Mouse (Mus musculus) layer of hippocampus, adult 9-10 months (tissue): ENCODE measurements around the gene Ptk7.

Experiments used
- DNase-seq: peaks from one replicate; pipeline ENCODE4 v3.0.0; 2022; ENCODE audit warnings: low spot score

The Ptk7 gene

DNA sequence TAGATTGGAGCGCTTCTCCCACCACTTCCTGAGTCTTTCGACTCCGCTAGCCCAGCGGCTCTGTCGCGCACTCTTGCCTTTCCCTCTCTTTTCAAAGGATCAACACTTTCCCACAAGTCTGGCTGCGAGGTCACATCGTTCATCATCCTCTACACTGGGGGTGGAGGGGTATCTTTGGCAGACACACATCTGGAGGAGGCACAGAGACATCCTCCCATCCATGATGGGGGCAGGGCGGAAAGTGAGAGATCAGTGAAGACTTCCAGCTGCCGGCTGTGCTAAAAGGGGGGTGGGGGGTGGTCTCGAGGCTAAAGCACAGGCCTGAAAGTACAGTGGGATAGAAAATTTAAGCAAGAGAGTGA lies 72.7 kb downstream of the Ptk7 start:
- DNase-seq = no peak

DNA sequence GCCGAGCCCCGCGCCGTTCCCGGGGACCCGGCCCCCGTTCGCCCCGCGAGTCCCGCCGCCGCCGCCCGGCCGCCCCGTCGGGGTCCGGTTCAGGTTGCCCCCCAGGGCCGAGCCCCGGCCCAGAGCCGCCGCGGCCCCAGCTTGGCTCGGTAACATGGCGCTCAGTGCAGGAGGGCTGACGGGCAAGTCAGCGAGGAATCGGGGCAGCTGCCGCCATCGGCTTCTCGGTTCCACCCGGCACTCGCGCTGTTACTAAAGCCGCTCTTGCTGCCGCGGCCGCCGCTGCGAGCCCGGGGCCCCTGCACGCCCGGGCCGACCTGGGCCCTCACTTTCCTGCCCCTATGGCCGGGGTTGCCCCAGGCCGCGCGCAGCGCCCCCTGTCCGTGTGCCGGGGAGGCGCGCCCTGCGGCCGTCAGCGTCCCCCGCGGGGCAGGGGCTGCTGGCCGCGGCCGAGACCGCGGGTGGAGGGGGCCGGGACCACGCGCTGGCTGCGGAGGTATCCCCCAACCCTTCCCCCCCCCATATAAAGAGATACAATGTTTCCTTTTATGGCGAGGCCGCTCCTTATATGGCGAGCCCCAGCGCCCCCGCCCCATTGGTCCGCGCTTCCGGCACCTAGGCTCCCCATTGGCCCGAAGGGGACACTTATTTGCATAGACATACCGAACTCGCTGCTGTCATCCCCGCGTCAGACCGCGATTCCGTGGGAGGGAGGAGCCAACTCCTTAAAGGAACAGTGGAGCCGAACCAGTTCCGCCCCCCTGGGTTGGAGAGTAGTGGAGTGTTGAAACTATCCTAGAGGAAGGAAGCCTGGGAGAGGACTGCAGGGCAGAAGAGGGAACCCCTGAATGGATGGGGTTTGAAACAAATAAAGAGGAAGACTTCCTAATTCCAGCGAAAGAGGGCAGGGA lies 73.4 kb downstream of the Ptk7 start, which contains the start of gene Srf:
Srf (minus strand) TSS at position 503 of the 911 bp plus-strand sequence.
- DNase-seq = peak; percentile 98

DNA sequence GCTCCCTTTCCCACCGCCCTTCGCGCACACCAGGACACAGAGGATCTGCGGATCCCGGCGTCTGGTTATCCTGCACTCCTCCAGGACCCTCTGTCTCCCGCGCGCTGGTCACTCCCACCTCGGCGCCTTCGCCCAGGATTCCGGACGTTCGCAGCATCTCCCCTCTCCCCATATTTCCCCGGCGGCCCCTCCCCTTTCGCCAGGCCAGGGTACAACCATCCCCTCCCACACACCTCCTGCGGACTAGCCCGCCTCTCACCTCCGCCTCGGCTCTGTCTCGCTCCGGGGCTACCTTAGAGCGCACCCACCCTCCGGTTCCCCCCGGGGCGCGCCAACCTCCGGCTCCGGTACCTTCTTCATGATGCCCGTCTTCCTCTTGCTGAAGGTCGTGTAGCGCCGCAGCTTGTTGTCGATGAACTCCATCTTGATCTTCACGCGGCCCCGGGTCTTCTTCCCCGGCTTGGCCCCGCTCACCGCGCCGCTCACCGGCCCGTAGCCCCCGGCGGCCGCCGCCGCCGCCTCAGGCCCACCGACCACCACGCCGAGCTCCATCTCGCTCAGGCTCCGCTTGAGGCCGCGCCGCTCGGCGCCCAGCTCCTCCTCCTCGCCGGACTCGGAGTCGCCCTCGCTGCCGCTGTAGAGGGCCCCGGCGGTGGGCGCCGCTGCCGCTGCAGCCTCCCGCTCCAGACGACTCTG lies 74.2 kb downstream of the Ptk7 start:
- DNase-seq = no peak

DNA sequence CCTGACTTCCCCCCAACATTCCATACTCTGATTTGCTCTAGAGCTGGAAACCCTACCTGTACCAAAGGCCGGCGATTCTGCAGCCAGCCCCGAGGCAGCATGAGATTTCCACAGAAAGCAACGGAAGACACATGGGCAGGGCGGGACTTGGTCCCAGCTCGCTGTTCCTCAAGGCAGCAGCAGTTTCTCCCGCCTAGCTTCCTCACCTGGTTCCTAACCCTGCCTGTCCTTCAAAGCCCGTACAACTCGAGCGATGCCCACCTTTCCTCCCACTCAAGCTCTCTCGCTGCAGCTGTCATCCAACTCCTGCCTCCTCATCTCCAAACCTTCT lies 74.7 kb downstream of the Ptk7 start:
- DNase-seq = no peak

DNA sequence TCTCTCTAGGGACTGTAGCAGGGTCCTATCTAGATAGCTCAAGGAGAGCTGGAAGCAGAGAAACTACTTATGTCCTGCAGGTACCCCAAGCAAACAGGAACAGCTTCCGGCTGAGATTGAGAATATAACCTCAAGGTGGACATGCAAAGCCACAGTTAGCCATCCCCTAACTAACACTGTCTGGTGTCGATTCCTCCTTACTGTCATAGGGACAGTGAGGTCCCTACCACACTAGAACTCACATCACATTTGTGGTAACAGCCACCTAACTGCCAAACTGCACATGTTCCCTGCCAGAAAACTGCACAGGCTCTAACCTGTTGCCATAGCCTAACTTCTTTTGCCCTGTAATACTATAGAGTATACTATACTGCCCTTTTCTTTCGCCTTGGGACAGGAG lies 75.4 kb downstream of the Ptk7 start:
- no peak for DNase-seq

DNA sequence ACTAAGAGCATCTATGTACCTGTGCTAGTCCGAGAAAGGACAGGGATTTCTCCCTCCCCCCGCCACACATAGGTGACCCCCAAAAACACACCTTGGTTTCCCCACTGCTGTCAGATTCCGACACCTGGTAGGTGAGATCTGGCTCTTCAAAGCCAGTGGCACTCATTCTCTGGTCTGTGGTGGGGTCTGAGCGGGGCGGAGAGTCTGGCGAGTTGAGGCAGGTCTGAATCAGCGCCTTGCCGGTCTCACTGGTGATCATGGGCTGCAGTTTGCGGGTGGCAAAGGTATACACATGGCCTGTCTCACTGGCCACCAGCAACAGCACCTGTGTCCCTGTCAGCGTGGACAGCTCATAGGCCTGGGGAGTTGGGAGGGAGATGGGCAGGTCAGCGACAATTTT lies 75.8 kb downstream of the Ptk7 start:
- DNase-seq = no peak

DNA sequence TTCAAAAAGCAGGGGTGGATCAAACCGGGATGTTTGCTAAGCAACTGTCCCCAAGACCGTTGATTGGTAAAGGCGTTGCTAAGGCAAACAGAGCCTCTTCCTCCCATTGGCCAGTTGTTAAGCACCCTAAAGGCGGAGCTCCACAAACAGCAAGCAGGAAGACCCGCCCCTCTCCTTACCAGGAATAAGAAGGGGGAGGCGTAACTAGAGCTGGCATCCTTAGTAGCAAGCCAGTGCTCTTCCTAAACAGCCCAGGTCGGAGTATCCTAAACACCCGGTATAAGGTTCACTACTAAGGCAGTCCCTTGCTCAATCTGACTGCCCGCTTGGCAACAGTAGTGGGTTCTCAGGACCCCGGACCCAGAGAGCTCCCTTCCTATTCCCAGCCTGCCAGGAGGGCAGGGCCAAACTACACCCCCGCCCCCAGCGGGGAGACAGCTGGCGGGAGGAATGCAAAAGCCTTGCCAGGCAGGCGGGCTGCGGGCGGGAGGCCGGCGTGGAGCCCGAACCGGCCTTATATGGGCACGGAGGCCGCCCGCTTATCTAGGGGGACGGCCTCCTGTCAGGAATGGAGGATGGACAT lies 76.4 kb downstream of the Ptk7 start:
- DNase-seq = peak; percentile 88

DNA sequence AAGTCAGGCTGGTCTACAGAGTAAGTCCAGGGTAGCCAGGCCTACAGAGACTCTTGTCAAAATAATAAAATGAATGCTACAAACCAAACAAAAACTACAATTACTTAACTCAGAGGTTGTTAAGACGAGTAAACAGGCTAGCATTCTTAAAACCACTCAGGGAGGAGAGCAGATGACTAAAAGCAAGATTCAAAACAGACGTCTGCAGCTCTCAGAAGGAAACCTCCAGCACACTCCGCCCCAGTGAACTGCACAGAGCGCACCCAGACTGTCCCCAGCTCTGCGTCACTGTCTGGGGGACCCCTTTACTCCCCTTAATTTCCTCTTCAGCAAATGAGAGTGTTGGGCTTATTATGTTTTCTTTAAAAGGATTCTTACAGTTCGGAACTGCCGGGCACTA lies 77.2 kb downstream of the Ptk7 start:
- no peak for DNase-seq

DNA sequence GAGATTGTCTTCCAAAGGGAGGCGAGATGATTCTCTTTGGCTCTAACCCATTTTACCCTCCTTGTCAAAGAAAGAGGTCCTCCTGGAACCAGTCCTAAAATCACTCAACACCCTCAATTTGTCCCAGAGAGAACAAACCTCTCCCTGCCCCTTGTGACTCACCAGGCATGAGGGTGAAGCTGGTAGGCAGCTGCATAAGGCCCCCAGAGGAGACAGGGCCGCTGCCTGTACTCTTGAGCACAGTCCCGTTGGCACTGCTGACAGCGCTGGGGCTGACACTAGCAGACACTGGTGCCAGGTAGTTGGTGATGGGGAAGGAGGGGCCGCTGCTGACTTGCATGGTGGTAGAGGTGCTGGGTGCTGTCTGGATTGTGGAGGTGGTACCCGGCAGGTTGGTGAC lies 77.9 kb downstream of the Ptk7 start:
- no peak for DNase-seq

DNA sequence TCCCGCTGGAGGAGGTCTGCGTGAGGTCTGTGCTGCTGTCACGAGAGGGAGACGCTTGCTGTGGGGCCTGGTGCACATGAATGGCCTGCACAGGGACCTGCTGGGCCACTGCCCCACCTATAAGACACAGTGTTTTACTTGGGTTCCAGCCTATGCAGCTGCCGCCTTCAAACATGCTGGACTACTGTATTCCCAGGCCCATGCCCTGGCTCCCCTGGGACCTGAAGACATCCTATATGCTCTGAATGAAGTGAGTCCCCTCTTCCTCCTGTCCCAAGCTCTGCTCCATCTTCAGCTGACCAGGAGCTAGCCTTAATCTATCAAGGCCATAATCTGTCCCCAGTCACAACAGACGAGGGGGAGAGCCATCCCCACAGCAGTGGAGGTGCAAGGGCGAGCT lies 78.4 kb downstream of the Ptk7 start:
- DNase-seq = no peak

DNA sequence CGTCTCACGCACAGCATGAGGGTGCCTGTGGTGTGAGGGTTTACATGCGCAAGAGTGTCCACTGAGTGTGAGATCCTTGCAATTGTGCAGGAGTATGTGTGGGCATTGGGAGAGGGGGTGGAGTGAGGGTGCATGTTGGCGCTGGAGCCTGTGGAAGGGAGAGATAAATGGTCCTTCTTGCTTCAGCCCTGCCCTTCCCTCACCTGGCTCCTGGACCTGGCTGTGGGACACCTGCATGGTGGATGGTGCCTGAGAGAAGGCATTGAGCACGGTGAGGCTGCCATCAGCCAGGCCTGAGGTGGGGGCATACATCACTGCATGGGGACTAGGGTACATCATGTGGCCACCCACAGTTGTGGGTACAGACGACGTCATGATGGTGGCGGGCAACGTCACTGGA lies 79.7 kb downstream of the Ptk7 start:
- no peak for DNase-seq

DNA sequence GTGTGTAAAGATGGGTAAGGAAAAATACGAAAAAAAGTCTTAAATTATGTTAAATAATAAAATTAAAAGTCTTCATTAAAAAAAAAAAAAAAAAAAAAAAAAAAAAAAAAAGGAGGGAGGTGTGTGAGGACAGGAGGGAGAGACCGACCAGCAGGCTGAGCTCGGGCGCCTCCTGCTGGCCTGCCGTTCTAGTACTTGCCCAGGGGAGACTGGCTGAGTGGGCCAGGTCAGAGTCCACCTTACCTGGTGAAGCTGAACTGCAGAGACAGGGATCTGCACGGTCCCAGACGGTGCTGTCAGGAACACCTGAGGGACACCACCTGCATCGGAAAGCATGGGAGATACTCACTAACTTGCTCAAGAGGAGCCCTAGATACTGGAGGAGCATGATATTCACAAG lies 80.1 kb downstream of the Ptk7 start:
- DNase-seq = no peak

DNA sequence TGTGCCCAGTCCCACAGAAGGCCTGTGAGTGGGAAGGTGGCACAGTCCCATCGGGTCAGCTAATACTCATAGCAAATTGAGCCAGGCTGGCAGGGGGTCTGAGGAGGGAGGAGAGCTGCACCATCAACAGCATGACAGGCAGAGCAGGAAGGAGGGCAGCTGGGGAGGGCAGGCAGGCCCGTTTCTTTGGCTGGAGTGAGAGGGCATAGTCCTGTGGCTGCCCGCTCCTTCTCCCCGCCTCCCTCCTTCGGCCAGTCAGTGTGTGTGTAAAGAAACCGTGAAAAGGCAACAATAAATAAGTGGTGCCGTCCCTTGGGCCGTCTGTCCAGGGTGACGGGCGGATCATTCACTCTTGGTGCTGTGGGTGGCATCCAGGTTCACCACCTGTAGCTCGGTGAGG lies 80.6 kb downstream of the Ptk7 start:
- DNase-seq = no peak

DNA sequence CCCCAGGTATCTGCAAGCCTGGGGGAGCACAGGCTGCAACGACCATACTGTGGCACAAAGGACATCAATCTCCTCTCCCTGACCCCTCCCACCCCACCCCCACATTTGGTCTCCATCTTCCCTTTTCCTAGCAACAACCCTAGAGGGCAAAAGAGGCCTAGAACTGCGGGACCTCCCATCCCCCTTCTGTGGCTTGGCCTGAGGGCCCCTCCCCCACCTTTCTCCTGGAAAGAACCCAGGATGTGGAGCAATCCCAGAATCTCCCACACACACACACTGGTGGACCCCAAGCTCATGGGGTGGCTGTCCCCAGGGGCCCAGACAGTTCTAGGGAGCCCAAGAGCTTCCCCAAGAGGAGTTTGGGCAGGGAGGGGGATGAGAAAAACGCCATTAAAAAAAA lies 81.4 kb downstream of the Ptk7 start:
- no peak for DNase-seq

DNA sequence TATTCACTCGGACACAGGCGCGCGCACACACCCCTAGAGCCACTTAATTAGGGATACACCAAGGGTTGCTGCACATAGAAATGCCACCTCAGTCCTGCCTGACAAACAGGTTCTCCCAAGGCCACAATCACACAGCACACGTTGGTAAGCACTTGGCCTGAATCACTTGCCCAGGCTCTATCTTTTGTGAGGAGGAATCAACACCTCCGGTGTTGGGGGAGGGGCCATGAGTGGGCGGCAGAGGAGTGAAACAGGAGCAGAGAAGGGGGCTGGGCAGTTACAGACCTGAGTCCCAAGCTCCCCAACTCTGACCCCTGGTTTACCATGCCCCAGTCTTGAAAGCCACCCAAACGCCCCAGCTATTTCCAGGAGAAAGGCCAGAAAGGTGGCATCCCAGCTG lies 82.3 kb downstream of the Ptk7 start:
- DNase-seq = no peak

DNA sequence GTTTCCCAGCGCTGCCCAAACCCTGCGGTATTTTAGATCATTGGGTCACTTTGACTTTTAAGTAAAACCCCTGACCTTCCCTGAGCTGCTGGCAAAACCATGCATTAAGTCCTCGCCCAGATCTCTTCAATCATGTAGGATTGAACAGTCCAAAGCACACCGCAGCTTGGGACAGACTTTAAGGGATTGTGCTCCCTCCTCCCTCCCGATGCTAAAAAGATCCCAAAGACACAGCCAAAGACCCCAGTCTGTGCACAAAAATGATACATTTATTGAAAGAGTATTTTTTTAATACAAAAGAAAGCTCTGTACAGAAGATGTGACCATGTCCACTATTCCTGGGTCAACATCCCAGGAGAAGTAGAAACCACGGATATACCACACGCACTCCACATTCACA lies 82.7 kb downstream of the Ptk7 start:
- DNase-seq = no peak

DNA sequence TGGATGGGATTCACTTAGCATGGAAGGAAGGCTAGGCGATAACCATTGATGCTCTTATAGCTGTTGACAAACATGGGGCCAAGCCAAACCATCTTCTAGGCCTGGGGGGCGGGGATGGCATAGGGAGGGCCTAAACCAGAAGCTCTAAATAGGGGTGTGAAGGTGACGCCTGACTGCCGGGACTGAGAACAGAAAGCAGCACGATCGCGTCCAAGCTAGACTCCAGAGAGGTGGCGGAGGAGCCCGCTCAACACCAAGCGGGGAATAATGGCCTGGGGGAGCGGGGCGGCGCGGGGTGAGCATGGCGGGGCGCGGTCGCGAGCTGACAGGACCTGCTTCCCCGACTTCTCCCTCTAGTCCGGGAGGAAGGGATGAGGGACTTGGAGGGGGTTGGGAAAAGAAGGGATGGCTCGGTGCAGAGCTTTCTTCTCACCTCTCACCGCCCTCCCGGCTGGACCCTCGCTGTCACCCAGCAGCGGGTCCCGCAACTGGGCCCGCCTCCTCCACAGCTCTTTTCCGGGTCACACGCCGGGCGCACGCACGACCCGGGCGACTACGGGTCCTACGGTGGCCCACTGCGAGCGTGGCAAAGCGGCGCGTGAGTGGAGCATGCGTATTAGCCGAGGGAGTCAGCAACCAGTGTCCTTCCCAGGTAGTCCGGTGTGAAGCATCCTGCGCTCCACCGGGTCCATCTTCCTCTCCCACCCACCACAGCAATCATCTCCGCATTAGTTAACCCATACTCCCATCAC lies 83.3 kb downstream of the Ptk7 start, which contains the start of gene Cul9:
Cul9 (minus strand) TSS at position 576 of the 752 bp plus-strand sequence.
- DNase-seq = peak; percentile 63

DNA sequence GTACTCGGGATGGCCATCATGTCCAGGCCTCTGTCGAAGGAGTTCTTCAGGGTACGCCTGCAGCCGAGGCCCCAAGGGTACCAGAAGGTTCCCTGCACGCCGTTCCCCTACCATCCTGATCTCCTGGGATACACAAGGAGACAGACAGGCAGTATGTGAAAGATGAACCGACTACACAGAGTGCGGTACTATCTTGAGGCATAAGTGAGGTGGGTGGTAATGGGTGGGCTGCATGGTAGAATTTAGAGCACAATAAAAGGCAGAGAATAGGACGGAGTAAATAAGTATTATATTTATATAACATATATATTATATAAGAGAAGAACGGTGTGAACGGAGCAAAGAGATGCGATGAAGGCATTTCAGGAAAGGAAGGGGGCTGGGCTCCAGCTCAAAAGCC lies 85.6 kb downstream of the Ptk7 start:
- DNase-seq = no peak

DNA sequence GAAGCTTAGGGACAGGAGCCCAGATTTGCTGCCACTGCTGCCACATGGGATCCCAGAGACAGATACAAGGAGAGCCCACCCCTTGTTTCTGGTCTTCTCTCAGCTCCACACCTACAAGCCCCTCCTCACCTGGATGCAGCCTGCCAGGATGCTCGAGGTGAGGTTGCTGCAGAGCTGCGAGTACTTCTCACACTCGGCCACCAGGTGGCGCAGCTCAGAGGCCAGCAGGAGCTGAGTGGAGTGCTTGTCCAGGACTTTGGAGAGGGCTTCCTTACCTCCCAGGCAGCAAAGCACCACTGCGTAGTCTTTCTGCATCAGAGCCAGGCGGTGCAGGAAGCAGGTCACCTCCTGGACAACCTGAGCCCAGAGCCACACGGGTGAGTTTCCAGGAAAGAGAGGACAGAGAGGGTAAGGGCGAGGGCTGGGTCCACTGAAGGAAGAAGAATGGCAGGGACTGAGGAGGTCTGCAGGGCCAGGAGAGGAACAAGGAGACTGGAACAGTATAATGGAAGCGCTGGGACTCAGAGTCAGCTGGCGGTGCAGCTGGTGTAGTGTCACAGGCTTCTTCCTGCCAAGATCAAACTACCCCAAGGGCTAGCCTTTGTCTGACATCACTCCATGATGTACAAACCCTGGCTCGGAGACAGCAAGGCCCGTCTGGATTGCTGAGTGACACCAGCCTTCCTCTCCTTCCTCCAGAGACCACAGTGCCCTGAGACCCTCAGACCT lies 103.6 kb downstream of the Ptk7 start:
- no peak for DNase-seq

DNA sequence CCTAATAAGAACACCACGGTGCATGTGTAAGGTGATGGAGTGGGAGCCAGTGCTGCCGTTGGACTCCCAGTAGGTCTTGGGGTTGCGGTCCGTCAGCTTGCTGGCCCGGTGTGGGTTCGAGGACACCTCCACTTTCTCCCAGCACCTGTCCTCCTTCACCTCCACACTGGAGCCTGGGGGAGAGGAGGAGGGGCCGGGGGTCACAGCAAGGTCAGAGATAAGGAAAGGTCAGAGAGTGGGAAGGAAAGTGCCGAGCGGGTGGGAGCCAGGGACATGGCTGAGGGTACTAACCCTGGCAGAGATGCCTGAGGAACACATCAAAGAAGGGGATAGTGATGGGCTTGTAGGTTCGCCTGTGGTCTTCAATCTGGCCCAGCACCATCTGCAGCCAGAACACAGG lies 104.2 kb downstream of the Ptk7 start:
- no peak for DNase-seq

DNA sequence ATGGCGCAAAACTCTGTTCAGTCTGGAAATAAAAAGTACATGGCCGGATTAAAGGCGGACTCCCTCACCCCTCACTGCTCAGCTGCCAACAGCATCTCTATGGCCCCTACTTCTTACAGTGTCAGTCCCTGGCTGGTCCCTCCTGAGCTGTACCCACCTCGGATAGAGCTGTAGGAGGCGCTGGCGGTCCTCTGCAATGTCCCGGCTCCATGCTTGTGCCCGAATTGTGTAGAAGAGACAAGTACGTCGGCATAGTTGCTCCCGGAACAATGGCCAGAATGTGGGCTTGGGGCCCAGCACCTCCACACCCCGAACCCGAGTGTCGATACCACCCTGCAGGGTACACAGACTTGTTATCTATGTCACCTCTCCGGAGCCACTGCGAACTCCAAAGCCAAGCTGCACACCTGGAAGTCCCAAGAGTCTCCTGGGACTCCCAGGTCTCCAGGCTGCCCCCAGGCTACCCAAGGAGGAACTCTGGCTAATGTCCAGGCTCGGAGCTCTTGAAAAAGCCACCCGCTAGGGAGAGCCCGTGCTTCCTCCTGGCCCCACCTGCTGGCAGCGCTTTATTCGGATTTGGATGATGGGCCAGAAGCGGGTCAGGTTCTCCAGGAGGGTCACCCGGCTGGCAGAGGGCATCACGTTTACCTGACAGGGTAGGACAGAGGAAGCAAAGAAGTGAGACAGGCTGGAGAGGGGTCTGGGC lies 107.2 kb downstream of the Ptk7 start:
- DNase-seq = no peak
